Mouse (Mus musculus): ENCODE measurements around the gene Lacc1.

- TF ChIP-seq CTCF (IDR thresholded peaks at IDR 0.05; ENCODE audit: borderline replicate concordance, insufficient read depth, low read depth, low read length), result no peak
- TF ChIP-seq POLR2A (IDR thresholded peaks at IDR 0.05; ENCODE audit: borderline replicate concordance, insufficient read depth, low read length), result no peak
Measured at GRCm38 (mm10) chr14:77032433-77032832, 4.3 kb downstream of the Lacc1 start.

Measured in cerebellum, adult 2 months (tissue).